Mouse (Mus musculus) monocyte, adult 5-6 weeks (primary cell): ENCODE measurements around the gene Lgals3bp. TPM values are rescaled to one million over a fixed set of nuclear protein-coding genes. Genes with fewer than 3 reads are reported as not detected.

ENCODE experiments used
- ATAC-seq: fragments of 153-309, 156-312 bp; replicated peaks from 2 replicates; pipeline ENCODE4 v1.8.0; 2017; ENCODE audit warnings: mild to moderate bottlenecking; ENCODE audit not compliant: low TSS enrichment, insufficient number of reproducible peaks, severe bottlenecking, poor library complexity, low FRiP score
- total RNA-seq: library from RNA; stranded (forward); fragments of 200-1000, 200-491, 200-594 nt; gene quantifications from 3 replicates; pipeline ENCODE4 v1.2.3, GENCODE M21; 2017

Lgals3bp gene
- total RNA-seq, 1 experiment from 2014 or later, result 44.4 TPM

GRCm38 (mm10) chr11:118371876-118372275 lies 30.0 kb downstream of the Lgals3bp start:
- no peak for ATAC-seq

GRCm38 (mm10) chr11:118369657-118370056 lies 32.2 kb downstream of the Lgals3bp start:
- no peak for ATAC-seq

GRCm38 (mm10) chr11:118369251-118369650 lies 32.6 kb downstream of the Lgals3bp start:
- ATAC-seq, result no peak

GRCm38 (mm10) chr11:118368330-118368729 lies 33.6 kb downstream of the Lgals3bp start:
- ATAC-seq, result no peak

DNA sequence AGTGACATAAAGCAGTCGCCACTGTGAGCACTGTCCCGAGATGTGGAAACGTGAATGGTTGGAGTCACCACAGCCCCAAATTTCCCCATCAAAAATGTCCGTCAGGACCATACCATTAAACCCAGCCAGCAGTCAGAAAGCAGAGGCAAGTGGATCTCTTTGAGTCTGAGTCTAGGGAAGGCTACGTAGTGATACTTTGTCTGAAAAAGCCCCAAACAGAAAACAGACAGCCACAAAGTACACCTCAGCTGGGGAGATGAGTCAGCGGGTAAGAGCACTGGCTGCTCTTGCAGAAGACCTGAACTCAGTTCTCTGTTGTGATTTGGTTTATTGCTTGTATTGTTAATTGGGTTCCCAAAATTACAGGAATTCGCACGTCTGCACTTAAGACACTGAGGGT lies 35.3 kb downstream of the Lgals3bp start:
- no peak for ATAC-seq

- no peak for ATAC-seq
Observed at GRCm38 (mm10) chr11:118366108-118366507, 35.8 kb downstream of the Lgals3bp start.

DNA sequence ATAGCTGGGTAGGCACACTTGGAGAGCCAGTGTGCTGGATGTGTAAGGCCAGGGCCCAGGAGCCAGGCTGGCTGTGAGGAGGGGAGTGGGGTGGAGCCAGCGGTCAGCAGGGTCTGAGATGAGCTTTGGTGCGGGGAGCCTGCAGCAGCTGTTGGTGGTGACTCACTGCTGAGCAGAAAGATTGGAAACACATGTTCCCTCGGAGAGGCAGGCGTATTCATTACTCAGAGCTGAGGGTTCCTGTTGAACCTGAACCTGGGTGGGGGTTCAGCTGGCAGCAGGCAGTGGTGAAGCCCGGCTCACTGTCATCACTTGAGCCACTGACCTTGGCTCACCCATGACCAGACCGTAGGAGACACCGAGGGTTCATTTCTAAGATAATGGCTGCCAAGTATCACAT lies 36.7 kb downstream of the Lgals3bp start:
- no peak for ATAC-seq

DNA sequence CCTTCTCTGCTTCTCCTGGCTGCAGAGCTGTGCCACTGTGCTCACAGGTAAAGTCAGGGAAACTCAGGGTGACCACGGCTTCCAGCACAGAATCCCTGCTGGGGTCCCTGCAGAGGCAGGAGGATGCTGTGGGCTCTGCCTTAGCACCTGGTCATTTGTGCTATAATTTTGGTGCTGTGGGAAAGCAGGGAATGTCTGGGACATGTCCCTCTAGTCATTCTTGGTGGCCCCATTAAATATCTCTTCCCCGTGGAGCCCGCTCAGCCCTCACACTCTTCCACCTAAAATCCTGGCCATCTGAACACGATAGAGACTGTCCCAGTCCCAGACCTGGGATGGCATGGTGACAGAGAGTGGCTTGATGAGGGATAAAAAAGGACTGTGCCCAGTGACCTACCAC lies 37.9 kb downstream of the Lgals3bp start:
- ATAC-seq, result no peak

- peak; percentile 80 for ATAC-seq
Observed at GRCm38 (mm10) chr11:118362971-118363518, 38.8 kb downstream of the Lgals3bp start.

DNA sequence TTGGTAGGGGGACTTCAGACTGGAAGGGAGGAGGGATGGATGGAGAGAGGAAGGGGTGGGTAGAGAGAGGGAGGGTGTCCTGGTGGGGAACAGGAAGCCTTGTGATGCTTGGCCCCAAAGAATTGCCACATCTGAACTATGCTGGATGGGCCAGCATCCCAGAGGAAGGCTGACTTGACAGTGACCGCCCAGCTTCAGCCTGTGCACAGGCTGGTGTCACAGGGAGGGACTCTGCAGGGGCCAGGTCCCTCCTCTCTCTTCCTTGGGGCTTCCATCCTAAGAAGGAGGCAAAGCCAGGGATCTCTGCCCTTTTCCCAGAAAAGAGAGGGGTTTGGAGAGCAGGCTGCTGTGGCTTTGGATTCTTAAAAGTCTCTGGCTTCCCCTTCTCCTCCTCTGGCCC lies 39.4 kb downstream of the Lgals3bp start:
- no peak for ATAC-seq

- no peak for ATAC-seq
Observed at GRCm38 (mm10) chr11:118360907-118361341, 41.0 kb downstream of the Lgals3bp start.

DNA sequence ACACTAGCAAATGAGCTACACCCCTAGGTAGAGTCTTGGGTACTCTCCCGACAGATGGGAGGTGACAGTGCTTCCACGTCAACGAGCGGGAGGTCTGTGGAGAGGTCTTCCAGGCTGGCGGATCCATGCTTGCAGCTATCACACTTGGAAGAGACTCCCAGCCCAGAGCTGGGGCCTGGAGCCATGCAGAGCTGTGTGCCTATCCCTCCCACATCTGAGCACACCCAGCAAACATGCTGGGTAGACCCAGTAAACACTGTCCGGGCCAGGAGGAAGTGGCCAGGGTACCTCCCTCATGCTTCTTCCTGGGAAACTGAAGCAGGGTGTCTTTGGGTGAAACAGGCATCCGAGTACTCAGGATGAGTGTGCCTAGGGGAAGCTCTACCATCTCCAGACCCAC lies 41.4 kb downstream of the Lgals3bp start:
- no peak for ATAC-seq

- ATAC-seq, result no peak
Observed at GRCm38 (mm10) chr11:118355640-118356039, 46.3 kb downstream of the Lgals3bp start, which contains the start of gene Timp2. TSS of gene Timp2 (minus strand) at chr11:118355740.

DNA sequence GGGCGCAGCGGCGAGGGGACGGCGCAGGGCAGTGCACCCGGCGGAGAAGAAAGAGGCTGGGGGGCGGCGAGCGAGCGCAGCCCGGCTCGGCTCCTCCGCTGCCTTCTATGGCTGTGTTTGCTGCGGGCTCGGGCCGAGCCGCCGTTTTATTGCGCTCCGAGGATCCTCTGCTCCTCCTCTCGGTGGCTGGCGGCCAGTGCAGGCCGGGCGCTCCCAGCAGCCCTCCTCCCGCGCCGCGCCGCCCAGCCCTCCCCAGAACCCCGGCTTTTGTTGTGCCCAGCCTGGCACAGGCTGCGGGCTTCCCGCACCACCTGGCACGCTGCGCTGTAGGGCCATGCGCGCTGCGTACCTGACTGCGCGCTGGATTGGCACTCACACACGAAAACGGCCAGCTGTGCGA lies 46.7 kb downstream of the Lgals3bp start:
- ATAC-seq, result peak; percentile 86

DNA sequence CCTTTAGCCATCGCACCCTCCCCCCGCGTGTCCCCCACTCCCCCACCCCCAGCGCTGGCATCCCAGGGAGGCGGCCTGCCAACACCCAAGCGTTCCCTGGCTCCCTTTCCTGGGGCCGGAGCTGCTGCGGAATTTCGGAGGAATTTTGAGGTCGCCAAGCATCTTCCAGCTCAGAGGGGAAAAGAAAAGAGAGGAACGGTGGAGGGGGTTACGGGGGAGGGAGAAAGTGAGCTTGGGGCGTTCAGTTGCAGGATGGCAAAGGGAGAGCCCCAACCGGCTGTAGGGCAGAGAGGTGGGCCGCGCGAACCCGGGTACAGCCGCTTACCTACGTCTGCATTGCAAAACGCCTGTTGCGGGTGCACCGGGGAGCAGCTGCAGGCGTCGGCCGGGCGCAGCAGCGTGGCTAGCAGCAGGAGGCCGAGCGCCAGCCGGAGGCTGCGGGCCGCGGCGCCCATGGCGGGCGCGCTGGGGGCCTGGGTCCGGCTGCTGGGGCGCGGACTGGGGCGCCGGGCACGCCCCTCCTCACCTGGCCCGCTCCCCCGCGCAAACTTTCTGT lies 47.2 kb downstream of the Lgals3bp start:
- no peak for ATAC-seq

GRCm38 (mm10) chr11:118349494-118349893 lies 52.4 kb downstream of the Lgals3bp start:
- ATAC-seq, result no peak

GRCm38 (mm10) chr11:118348877-118349276 lies 53.0 kb downstream of the Lgals3bp start:
- ATAC-seq, result peak; percentile 71

- 0 out of 2 replicates have a peak, but pooled peaks have one; percentile 9 for ATAC-seq
Observed at GRCm38 (mm10) chr11:118348419-118348818, 53.5 kb downstream of the Lgals3bp start.

GRCm38 (mm10) chr11:118347911-118348310 lies 54.0 kb downstream of the Lgals3bp start:
- no peak for ATAC-seq

- no peak for ATAC-seq
Observed at GRCm38 (mm10) chr11:118347391-118347790, 54.5 kb downstream of the Lgals3bp start.
